Mouse (Mus musculus): ENCODE data around the gene Olfr706. TPM values are rescaled to one million over a fixed set of nuclear protein-coding genes. Genes with fewer than 3 reads are reported as not detected.
"Not testable (repeated sequence)": the region's sequence is repeated elsewhere in the genome, so short reads cannot be mapped to it uniquely, and the experiment has no call there.

Gene Olfr706
- not detected for total RNA-seq (2021)
- long read RNA-seq, experiment 1: 0 reads
- long read RNA-seq, experiment 2: 0 reads

DNA sequence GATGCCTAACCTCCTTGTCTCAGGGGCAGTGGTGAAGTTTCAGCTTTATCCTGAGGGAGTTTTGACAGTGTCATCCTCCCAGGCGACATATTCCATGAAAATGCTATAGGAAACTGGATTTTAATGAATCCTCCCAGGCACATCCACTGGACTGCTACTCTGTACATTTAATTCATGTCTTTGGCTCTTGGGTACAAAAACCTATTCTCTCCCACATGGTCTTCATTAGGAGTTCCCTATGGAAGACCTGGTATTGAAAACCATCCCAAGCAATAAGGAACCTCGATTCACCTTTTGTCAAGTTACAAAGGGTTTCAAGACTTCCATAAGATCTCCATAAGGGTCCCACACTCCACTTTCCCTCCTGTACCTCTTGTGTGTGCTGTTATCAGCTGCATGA lies at the start of gene Olfr706:
Olfr706 (minus strand) TSS at position 101 of the 400 bp plus-strand sequence.
- no peak for DNase-seq (ENCODE audit: low spot score in 2 of 2)

DNA sequence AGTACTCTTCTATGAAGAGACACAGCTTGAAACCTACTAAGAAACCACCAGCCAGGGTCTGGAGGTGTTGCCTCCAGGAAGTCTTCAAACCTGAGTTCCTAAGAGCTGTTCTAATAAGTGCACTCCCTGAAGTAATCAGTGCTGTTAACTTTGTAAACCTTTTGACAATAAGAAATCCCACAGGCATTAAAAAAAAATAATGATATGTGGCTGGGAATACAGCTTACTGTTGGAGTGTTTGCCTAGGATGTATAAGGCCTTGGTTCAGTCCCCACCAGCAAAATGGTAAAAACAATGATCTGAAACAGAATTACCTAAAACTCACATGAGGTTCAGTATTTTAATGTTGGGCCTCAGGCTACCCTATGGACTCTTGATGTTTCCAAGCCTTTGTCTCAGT lies 44.2 kb upstream of the Olfr706 start, which contains the start of gene Olfr709-ps1:
Olfr709-ps1 (minus strand) TSS at position 101 of the 400 bp plus-strand sequence.
- DNase-seq (ENCODE audit: low spot score in 2 of 2): no peak

DNA sequence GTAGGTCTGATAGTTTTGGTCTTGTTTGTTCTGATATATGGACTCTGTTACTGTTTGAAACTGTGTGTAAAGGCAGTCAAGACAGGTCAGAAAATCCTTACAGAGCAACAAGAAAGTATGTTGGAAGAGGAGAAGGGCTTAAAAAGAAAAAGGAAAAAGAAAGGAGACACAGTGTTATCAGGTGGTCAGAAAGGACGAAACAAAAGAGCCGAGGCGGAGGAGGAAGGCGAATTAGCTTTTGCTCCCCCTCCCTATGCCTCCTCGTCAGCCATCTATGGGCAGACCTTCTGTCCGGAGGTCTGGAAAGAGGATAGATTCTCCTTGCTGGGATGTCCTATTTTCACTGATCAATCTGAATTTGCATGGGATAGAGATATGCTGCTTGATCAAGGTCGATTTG lies 33.0 kb upstream of the Olfr706 start:
- not testable (repeated sequence) for DNase-seq (ENCODE audit: low spot score in 2 of 2)

DNA sequence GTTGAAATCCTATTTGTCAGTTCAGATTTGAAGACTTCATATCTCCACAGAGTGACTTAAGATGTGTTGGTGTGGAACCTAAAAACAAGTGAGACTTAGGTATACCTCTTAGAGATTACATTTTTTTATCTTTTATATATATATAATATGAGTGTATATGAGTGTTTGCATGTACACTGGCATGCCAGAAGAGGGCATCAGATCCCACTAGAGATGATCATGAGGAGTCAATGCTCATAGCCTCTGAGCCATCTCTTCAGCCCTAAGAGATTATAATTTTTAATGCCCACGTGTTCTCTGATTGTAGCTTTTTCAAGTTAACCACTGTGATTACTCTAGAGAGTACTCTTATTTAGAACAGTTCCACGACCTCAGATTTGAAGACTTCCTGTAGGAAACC lies 19.7 kb upstream of the Olfr706 start, which contains the start of gene Olfr1532-ps1:
Olfr1532-ps1 (plus strand) TSS at position 326 of the 400 bp plus-strand sequence.
- no peak for DNase-seq (ENCODE audit: low spot score in 2 of 2)

DNA sequence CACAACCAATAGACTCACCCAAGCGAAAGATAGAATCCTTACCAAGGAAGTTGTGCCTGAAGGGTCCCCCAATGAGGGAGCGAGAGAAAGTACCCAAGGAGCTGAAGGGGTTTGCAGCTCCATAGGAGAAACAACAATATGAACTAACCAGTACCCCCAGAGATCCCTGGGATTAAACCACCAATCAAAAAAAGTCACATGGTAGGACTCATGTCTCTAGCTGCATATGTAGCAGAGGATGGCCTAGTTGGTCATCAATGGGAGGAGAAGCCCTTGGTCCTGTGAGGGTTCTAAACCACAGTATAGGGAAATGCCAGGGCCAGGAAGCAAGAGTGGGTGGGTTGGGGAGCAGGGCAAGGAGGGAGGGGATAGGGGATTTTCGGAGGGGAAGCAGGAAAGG lies 13.2 kb upstream of the Olfr706 start, which contains the start of gene Olfr707:
Olfr707 (minus strand) TSS at position 101 of the 400 bp plus-strand sequence.
- DNase-seq (ENCODE audit: low spot score in 2 of 2): not testable (repeated sequence)

DNA sequence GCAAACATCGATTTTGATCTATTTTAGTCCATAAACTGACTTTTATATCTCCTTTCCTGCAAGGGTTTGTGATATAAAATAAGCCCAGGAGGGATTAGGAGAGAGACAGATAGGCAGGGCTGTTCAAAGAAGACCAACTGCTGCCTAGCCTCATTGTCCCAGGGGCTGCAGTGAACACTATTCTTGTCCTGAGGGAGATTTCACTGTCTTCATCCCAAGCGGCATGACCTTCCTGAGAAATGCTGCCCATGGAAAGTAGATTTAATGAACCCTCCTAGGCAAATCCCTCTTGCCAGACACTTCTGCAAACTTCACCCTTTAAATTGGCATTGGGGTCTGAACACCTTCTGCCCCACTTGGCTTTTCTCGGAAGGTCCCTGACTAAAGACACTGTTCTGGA lies 11.2 kb downstream of the Olfr706 start, which contains the start of gene Olfr705:
Olfr705 (minus strand) TSS at position 101 of the 400 bp plus-strand sequence.
- DNase-seq (ENCODE audit: low spot score in 2 of 2): no peak

DNA sequence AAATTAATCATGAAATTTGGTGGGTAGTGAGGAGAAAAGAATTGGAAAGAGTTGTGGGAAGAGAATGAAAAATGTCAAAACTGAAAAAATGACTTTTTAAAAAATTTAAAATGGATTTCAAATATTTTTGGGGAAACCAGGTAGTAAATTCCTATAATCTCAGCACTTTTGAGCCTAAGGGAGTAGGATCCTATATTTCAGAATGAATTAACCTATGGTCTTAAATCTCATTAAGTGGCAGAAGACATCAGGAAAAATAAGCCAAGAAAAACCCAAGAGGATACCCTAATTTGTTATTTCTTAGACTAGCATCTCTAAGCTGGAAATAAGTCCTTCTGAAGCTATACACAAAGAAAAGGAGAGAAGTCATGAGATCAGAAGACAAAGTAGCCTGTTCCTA lies 25.1 kb downstream of the Olfr706 start, which contains the start of gene Olfr704:
Olfr704 (plus strand) TSS at position 301 of the 400 bp plus-strand sequence.
- DNase-seq (ENCODE audit: low spot score in 2 of 2): no peak

DNA sequence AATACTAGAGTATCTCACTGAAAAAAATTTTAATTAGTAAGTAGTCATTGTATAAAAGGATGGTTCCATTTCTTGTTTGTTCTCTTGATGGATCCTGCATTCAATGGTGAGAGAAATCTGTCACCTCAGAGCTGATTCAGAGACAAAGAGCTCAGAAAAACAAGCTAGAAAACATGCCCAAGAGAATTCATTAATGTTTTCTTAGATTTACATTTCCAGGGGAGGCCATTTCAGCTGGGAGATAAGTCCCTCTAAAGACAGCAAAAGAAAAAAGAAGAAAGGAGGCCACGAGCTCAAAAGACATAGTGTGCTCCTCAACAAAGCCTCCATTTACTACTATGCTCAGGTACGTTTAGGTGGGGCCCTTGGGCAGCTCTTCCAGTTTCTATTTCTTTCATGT lies 44.9 kb downstream of the Olfr706 start, which contains the start of gene Olfr703:
Olfr703 (plus strand) TSS at position 301 of the 400 bp plus-strand sequence.
- DNase-seq (ENCODE audit: low spot score in 2 of 2): no peak

DNA sequence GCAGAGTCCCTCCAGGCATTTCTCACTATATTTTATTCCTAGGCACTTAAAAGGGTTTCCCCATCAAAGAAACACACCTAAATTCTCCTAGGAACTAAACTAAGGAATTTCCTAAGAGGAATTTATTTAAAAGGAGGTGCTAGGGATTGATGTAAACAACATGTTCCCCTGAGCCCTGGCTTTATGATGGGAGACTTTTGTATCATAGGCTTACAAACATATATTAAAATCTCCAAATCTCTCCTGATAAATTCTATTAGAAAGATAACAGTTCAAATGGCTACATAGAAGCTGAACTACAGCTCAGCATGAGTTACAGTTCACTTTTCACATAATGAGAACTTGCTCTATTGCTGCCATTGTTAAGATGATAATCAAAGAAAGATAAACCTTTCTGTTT lies 54.2 kb downstream of the Olfr706 start, which contains the start of gene Olfr702:
Olfr702 (minus strand) TSS at position 101 of the 400 bp plus-strand sequence.
- DNase-seq (ENCODE audit: low spot score in 2 of 2): no peak

Other genes with a start within 250 kb of the Olfr706 start
- not detected for gene Olfr693, start 207.6 kb downstream of the Olfr706 start, total RNA-seq (2021)
- gene Olfr694, start 196.3 kb downstream of the Olfr706 start, total RNA-seq (2021): not detected
- not detected for gene Olfr695, start 171.8 kb downstream of the Olfr706 start, total RNA-seq (2021)
- not detected for gene Olfr697, start 145.7 kb downstream of the Olfr706 start, total RNA-seq (2021)
- gene Olfr698, start 132.8 kb downstream of the Olfr706 start, total RNA-seq (2021): not detected
- gene Olfr699, start 95.0 kb downstream of the Olfr706 start, total RNA-seq (2021): not detected
- gene Olfr700, start 79.3 kb downstream of the Olfr706 start, total RNA-seq (2021): not detected
- not detected for gene Olfr701, start 74.0 kb downstream of the Olfr706 start, total RNA-seq (2021)
- not detected for gene Olfr702, start 54.3 kb downstream of the Olfr706 start, total RNA-seq (2021)
- not detected for gene Olfr703, start 44.8 kb downstream of the Olfr706 start, total RNA-seq (2021)
- not detected for gene Olfr704, start 25.0 kb downstream of the Olfr706 start, total RNA-seq (2021)
- gene Olfr705, start 11.3 kb downstream of the Olfr706 start, total RNA-seq (2021): not detected
- not detected for gene Olfr707, start 13.1 kb upstream of the Olfr706 start, total RNA-seq (2021)
- gene Olfr1532-ps1, start 19.8 kb upstream of the Olfr706 start, total RNA-seq (2021): not detected
- gene Olfr709-ps1, start 44.1 kb upstream of the Olfr706 start, total RNA-seq (2021): not detected
- gene Olfr710, start 60.1 kb upstream of the Olfr706 start, total RNA-seq (2021): not detected
- gene Olfr6, start 75.8 kb upstream of the Olfr706 start, total RNA-seq (2021): not detected
- gene Olfr711, start 87.3 kb upstream of the Olfr706 start, total RNA-seq (2021): not detected
- gene Olfr2, start 117.9 kb upstream of the Olfr706 start, total RNA-seq (2021): not detected
- gene Olfr713, start 143.0 kb upstream of the Olfr706 start, total RNA-seq (2021): not detected
- not detected for gene Olfr714, start 182.8 kb upstream of the Olfr706 start, total RNA-seq (2021)
- gene Olfr17, start 205.1 kb upstream of the Olfr706 start, total RNA-seq (2021): not detected
- not detected for gene Olfr715b, start 222.2 kb upstream of the Olfr706 start, total RNA-seq (2021)
- gene Olfr715, start 242.9 kb upstream of the Olfr706 start, total RNA-seq (2021): not detected

Measured in gastrocnemius, postnatal 4 days (tissue).